Mouse (Mus musculus): ENCODE measurements around the gene Fxyd1. TPM values are rescaled to one million over a fixed set of nuclear protein-coding genes. Genes with fewer than 3 reads are reported as not detected.

The Fxyd1 gene
- polyA plus RNA-seq, 1 experiment from 2014 or later: 9.4 TPM

GRCm38 (mm10) chr7:31094774-31095501 lies 37.9 kb upstream of the Fxyd1 start:
- no peak for ATAC-seq

GRCm38 (mm10) chr7:31089721-31090120 lies 32.7 kb upstream of the Fxyd1 start:
- no peak overlapping the region for H3K27ac ChIP-seq (ENCODE audit: low read depth, low read length)
- H3K4me2 ChIP-seq (ENCODE audit: low read length): no peak overlapping the region
- DNase-seq (ENCODE audit: low spot score) (no peak), ATAC-seq (no peak)
- H3K27me3 ChIP-seq (replicated peaks; ENCODE audit: control insufficient read depth, insufficient read depth, low read length): no peaks in the 10 kb centered on the region
- H3K4me3 ChIP-seq (ENCODE audit: low read depth, low read length): no peak overlapping the region
- 93% methylated on average over 2 of the region's 2 CpGs for WGBS
- H3K4me1 ChIP-seq (ENCODE audit: control insufficient read depth, insufficient read depth, low read length): no peaks in the 10 kb centered on the region
- no peak overlapping the region for H3K9ac ChIP-seq (ENCODE audit: low read length)
- H3K36me3 ChIP-seq (ENCODE audit: control insufficient read depth, insufficient read depth, low read length): no peaks in the 10 kb centered on the region
- H3K9me3 ChIP-seq (replicated peaks; ENCODE audit: control insufficient read depth, low read length): no peaks in the 10 kb centered on the region

More at GRCm38 (mm10) chr7:31094774-31095501, 37.9 kb upstream of the Fxyd1 start:
- Histone ChIP-seq H3K4me1 (ENCODE audit: control insufficient read depth, insufficient read depth, low read length) (no peaks in the 10 kb centered on the region), H3K9ac (ENCODE audit: low read length) (no peak overlapping the region), H3K27ac (ENCODE audit: low read depth, low read length) (no peak overlapping the region), H3K27me3 (replicated peaks; ENCODE audit: control insufficient read depth, insufficient read depth, low read length) (no peaks in the 10 kb centered on the region), H3K4me3 (ENCODE audit: low read depth, low read length) (no peak overlapping the region), H3K36me3 (ENCODE audit: control insufficient read depth, insufficient read depth, low read length) (no peaks in the 10 kb centered on the region), H3K9me3 (replicated peaks; ENCODE audit: control insufficient read depth, low read length) (no peaks in the 10 kb centered on the region), H3K4me2 (ENCODE audit: low read length) (no peak overlapping the region)
- 23% methylated on average over 12 of the region's 12 CpGs for WGBS
- no peak for DNase-seq (ENCODE audit: low spot score)

- Histone ChIP-seq H3K9ac (ENCODE audit: low read length) (no peak overlapping the region), H3K27ac (ENCODE audit: low read depth, low read length) (no peak overlapping the region), H3K36me3 (ENCODE audit: control insufficient read depth, insufficient read depth, low read length) (no peaks in the 10 kb centered on the region), H3K4me1 (ENCODE audit: control insufficient read depth, insufficient read depth, low read length) (no peaks in the 10 kb centered on the region), H3K9me3 (replicated peaks; ENCODE audit: control insufficient read depth, low read length) (no peaks in the 10 kb centered on the region), H3K27me3 (replicated peaks; ENCODE audit: control insufficient read depth, insufficient read depth, low read length) (no peaks in the 10 kb centered on the region), H3K4me3 (ENCODE audit: low read depth, low read length) (no peak overlapping the region), H3K4me2 (ENCODE audit: low read length) (no peak overlapping the region)
- 69% methylated on average over 3 of the region's 3 CpGs for WGBS
- DNase-seq (ENCODE audit: low spot score) (no peak), ATAC-seq (no peak)
Measured at GRCm38 (mm10) chr7:31088206-31088605, 31.2 kb upstream of the Fxyd1 start.

GRCm38 (mm10) chr7:31087262-31087661 lies 30.3 kb upstream of the Fxyd1 start:
- H3K4me3 ChIP-seq (ENCODE audit: low read depth, low read length): no peak overlapping the region

GRCm38 (mm10) chr7:31086175-31086755 lies 29.3 kb upstream of the Fxyd1 start:
- no peaks in the 10 kb centered on the region for H3K36me3 ChIP-seq (ENCODE audit: control insufficient read depth, insufficient read depth, low read length)
- ATAC-seq (no peak), DNase-seq (ENCODE audit: low spot score) (no peak)
- no peak overlapping the region for H3K27ac ChIP-seq (ENCODE audit: low read depth, low read length)
- no peak overlapping the region for H3K9ac ChIP-seq (ENCODE audit: low read length)
- no peak overlapping the region for H3K4me2 ChIP-seq (ENCODE audit: low read length)
- no peaks in the 10 kb centered on the region for H3K27me3 ChIP-seq (replicated peaks; ENCODE audit: control insufficient read depth, insufficient read depth, low read length)
- 91% methylated on average over 9 of the region's 9 CpGs for WGBS
- H3K4me1 ChIP-seq (ENCODE audit: control insufficient read depth, insufficient read depth, low read length): no peaks in the 10 kb centered on the region
- H3K4me3 ChIP-seq (ENCODE audit: low read depth, low read length): no peak overlapping the region
- no peaks in the 10 kb centered on the region for H3K9me3 ChIP-seq (replicated peaks; ENCODE audit: control insufficient read depth, low read length)

More at GRCm38 (mm10) chr7:31087262-31087661, 30.3 kb upstream of the Fxyd1 start:
- no peak overlapping the region for H3K4me2 ChIP-seq (ENCODE audit: low read length)
- no peak overlapping the region for H3K9ac ChIP-seq (ENCODE audit: low read length)
- H3K9me3 ChIP-seq (replicated peaks; ENCODE audit: control insufficient read depth, low read length): no peaks in the 10 kb centered on the region
- 77% methylated on average over 2 of the region's 2 CpGs for WGBS
- no peaks in the 10 kb centered on the region for H3K4me1 ChIP-seq (ENCODE audit: control insufficient read depth, insufficient read depth, low read length)
- ATAC-seq (no peak), DNase-seq (ENCODE audit: low spot score) (no peak)
- no peaks in the 10 kb centered on the region for H3K36me3 ChIP-seq (ENCODE audit: control insufficient read depth, insufficient read depth, low read length)
- no peaks in the 10 kb centered on the region for H3K27me3 ChIP-seq (replicated peaks; ENCODE audit: control insufficient read depth, insufficient read depth, low read length)
- H3K27ac ChIP-seq (ENCODE audit: low read depth, low read length): no peak overlapping the region

GRCm38 (mm10) chr7:31085171-31085570 lies 28.2 kb upstream of the Fxyd1 start:
- no peaks in the 10 kb centered on the region for H3K36me3 ChIP-seq (ENCODE audit: control insufficient read depth, insufficient read depth, low read length)
- no peak overlapping the region for H3K4me2 ChIP-seq (ENCODE audit: low read length)
- H3K27ac ChIP-seq (ENCODE audit: low read depth, low read length): no peak overlapping the region
- no peaks in the 10 kb centered on the region for H3K9me3 ChIP-seq (replicated peaks; ENCODE audit: control insufficient read depth, low read length)
- ATAC-seq (no peak), DNase-seq (ENCODE audit: low spot score) (peak; percentile 21)
- 10% methylated on average over 3 of the region's 3 CpGs for WGBS
- no peak overlapping the region for H3K4me3 ChIP-seq (ENCODE audit: low read depth, low read length)
- no peak overlapping the region for H3K9ac ChIP-seq (ENCODE audit: low read length)
- H3K4me1 ChIP-seq (ENCODE audit: control insufficient read depth, insufficient read depth, low read length): no peaks in the 10 kb centered on the region
- H3K27me3 ChIP-seq (replicated peaks; ENCODE audit: control insufficient read depth, insufficient read depth, low read length): no peaks in the 10 kb centered on the region

- Histone ChIP-seq H3K4me2 (ENCODE audit: low read length) (no peak overlapping the region), H3K27me3 (replicated peaks; ENCODE audit: control insufficient read depth, insufficient read depth, low read length) (no peaks in the 10 kb centered on the region), H3K4me3 (ENCODE audit: low read depth, low read length) (no peak overlapping the region), H3K27ac (ENCODE audit: low read depth, low read length) (no peak overlapping the region), H3K36me3 (ENCODE audit: control insufficient read depth, insufficient read depth, low read length) (no peaks in the 10 kb centered on the region), H3K9me3 (replicated peaks; ENCODE audit: control insufficient read depth, low read length) (no peaks in the 10 kb centered on the region), H3K4me1 (ENCODE audit: control insufficient read depth, insufficient read depth, low read length) (no peaks in the 10 kb centered on the region), H3K9ac (ENCODE audit: low read length) (no peak overlapping the region)
- DNase-seq (ENCODE audit: low spot score) (peak; percentile 10), ATAC-seq (no peak)
- 58% methylated on average over 9 of the region's 9 CpGs for WGBS
Measured at GRCm38 (mm10) chr7:31084140-31084539, 27.1 kb upstream of the Fxyd1 start.

- no peak overlapping the region for H3K27ac ChIP-seq (ENCODE audit: low read depth, low read length)
- H3K9me3 ChIP-seq (replicated peaks; ENCODE audit: control insufficient read depth, low read length): no peaks in the 10 kb centered on the region
- H3K27me3 ChIP-seq (replicated peaks; ENCODE audit: control insufficient read depth, insufficient read depth, low read length): no peaks in the 10 kb centered on the region
- H3K36me3 ChIP-seq (ENCODE audit: control insufficient read depth, insufficient read depth, low read length): no peaks in the 10 kb centered on the region
- DNase-seq (ENCODE audit: low spot score) (no peak), ATAC-seq (no peak)
- no peak overlapping the region for H3K4me3 ChIP-seq (ENCODE audit: low read depth, low read length)
- 0 out of 2 replicates have a peak overlapping the region, but pooled peaks have one; percentile 21 for H3K9ac ChIP-seq (ENCODE audit: low read length)
- H3K4me1 ChIP-seq (ENCODE audit: control insufficient read depth, insufficient read depth, low read length): no peaks in the 10 kb centered on the region
- 74% methylated on average over 14 of the region's 14 CpGs for WGBS
- no peak overlapping the region for H3K4me2 ChIP-seq (ENCODE audit: low read length)
Measured at GRCm38 (mm10) chr7:31082831-31083588, 26.0 kb upstream of the Fxyd1 start.

GRCm38 (mm10) chr7:31082106-31082505 lies 25.1 kb upstream of the Fxyd1 start:
- no peak overlapping the region for H3K4me3 ChIP-seq (ENCODE audit: low read depth, low read length)
- no peaks in the 10 kb centered on the region for H3K9me3 ChIP-seq (replicated peaks; ENCODE audit: control insufficient read depth, low read length)
- H3K27ac ChIP-seq (ENCODE audit: low read depth, low read length): no peak overlapping the region
- no peaks in the 10 kb centered on the region for H3K4me1 ChIP-seq (ENCODE audit: control insufficient read depth, insufficient read depth, low read length)
- H3K4me2 ChIP-seq (ENCODE audit: low read length): no peak overlapping the region
- DNase-seq (ENCODE audit: low spot score): no peak
- ATAC-seq: no peak
- no peaks in the 10 kb centered on the region for H3K36me3 ChIP-seq (ENCODE audit: control insufficient read depth, insufficient read depth, low read length)
- H3K9ac ChIP-seq (ENCODE audit: low read length): no peak overlapping the region
- no peaks in the 10 kb centered on the region for H3K27me3 ChIP-seq (replicated peaks; ENCODE audit: control insufficient read depth, insufficient read depth, low read length)

Data from forebrain, embryonic 14.5 days (tissue).